Mouse (Mus musculus): ENCODE measurements at regions not wholly inside any gene's neighbourhood (a gene's known extent, or its start where the extent isn't known, plus 50 kb on each side); places are given as distances from the start of the nearest gene placed in this dataset.

GRCm38 (mm10) chr14:76674949-76675348 lies 118.3 kb upstream of the Serp2 start:
- DNase-seq (ENCODE audit: low spot score in 2 of 2): no peak

GRCm38 (mm10) chr14:76673671-76674331 lies 117.1 kb upstream of the Serp2 start:
- DNase-seq (ENCODE audit: low spot score in 2 of 2): no peak

- DNase-seq (ENCODE audit: low spot score in 2 of 2): no peak
Measured at GRCm38 (mm10) chr14:76672899-76673298, 116.2 kb upstream of the Serp2 start.

GRCm38 (mm10) chr14:76672442-76672841 lies 115.8 kb upstream of the Serp2 start:
- no peak for DNase-seq (ENCODE audit: low spot score in 2 of 2)

GRCm38 (mm10) chr14:76671023-76671422 lies 114.3 kb upstream of the Serp2 start:
- no peak for DNase-seq (ENCODE audit: low spot score in 2 of 2)

- no peak for DNase-seq (ENCODE audit: low spot score in 2 of 2)
Measured at GRCm38 (mm10) chr14:76665754-76666371, 109.2 kb upstream of the Serp2 start.

- DNase-seq (ENCODE audit: low spot score in 2 of 2): no peak
Measured at GRCm38 (mm10) chr14:76664586-76665508, 108.2 kb upstream of the Serp2 start.

- DNase-seq (ENCODE audit: low spot score in 2 of 2): no peak
Measured at GRCm38 (mm10) chr14:76663816-76664215, 107.1 kb upstream of the Serp2 start.

GRCm38 (mm10) chr14:76662871-76663270 lies 106.2 kb upstream of the Serp2 start:
- DNase-seq (ENCODE audit: low spot score in 2 of 2): no peak

GRCm38 (mm10) chr14:76660906-76661305 lies 104.2 kb upstream of the Serp2 start:
- no peak for DNase-seq (ENCODE audit: low spot score in 2 of 2)

- no peak for DNase-seq (ENCODE audit: low spot score in 2 of 2)
Measured at GRCm38 (mm10) chr14:76658952-76659502, 102.3 kb upstream of the Serp2 start.

GRCm38 (mm10) chr14:76657784-76658610 lies 101.3 kb upstream of the Serp2 start:
- DNase-seq (ENCODE audit: low spot score in 2 of 2): peak; percentile 31 to 66

- no peak for DNase-seq (ENCODE audit: low spot score in 2 of 2)
Measured at GRCm38 (mm10) chr14:76657375-76657774, 100.7 kb upstream of the Serp2 start.

- no peak for DNase-seq (ENCODE audit: low spot score in 2 of 2)
Measured at GRCm38 (mm10) chr14:76652356-76653126, 95.9 kb upstream of the Serp2 start.

- DNase-seq (ENCODE audit: low spot score in 2 of 2): no peak
Measured at GRCm38 (mm10) chr14:76651096-76651495, 94.4 kb upstream of the Serp2 start.

GRCm38 (mm10) chr14:76649927-76650326 lies 93.2 kb upstream of the Serp2 start:
- DNase-seq (ENCODE audit: low spot score in 2 of 2): no peak

GRCm38 (mm10) chr14:76644716-76645115 lies 88.0 kb upstream of the Serp2 start:
- no peak for DNase-seq (ENCODE audit: low spot score in 2 of 2)

- no peak for DNase-seq (ENCODE audit: low spot score in 2 of 2)
Measured at GRCm38 (mm10) chr14:76641752-76642529, 85.3 kb upstream of the Serp2 start.

GRCm38 (mm10) chr14:76633170-76633569 lies 76.5 kb upstream of the Serp2 start:
- no peak for DNase-seq (ENCODE audit: low spot score in 2 of 2)

GRCm38 (mm10) chr14:76632763-76633162 lies 76.1 kb upstream of the Serp2 start:
- no peak for DNase-seq (ENCODE audit: low spot score in 2 of 2)
